Mouse (Mus musculus) liver, embryonic 13.5 days (tissue): ENCODE results near the gene Imp3. TPM values are rescaled to one million over a fixed set of nuclear protein-coding genes. Genes with fewer than 3 reads are reported as not detected.
"Not testable (repeated sequence)": the region's sequence is repeated elsewhere in the genome, so short reads cannot be mapped to it uniquely, and the experiment has no call there.

ENCODE experiments used
- ATAC-seq: fragments of 200-750 bp; cut with Nextera tagmentation; 2 replicates; pipeline ENCODE4 v1.8.0; 2017; ENCODE audit warnings: low read depth, mild to moderate bottlenecking, moderate number of reproducible peaks, moderate library complexity
- DNase-seq: peaks from one replicate; pipeline ENCODE4 v3.0.0; 2022
- H3K27ac ChIP-seq: fragments of 300-500 bp; sonication (generic); 2 replicates; pipeline ENCODE4 v1.5.1; 2015; ENCODE audit warnings: moderate library complexity, mild to moderate bottlenecking, inconsistent platforms
- H3K27me3 ChIP-seq: fragments of 300-500 bp; sonication (generic); 2 replicates; pipeline ENCODE4 v1.6.1; 2015; ENCODE audit warnings: mild to moderate bottlenecking, inconsistent platforms
- H3K36me3 ChIP-seq: fragments of 300-500 bp; sonication (generic); 2 replicates; pipeline ENCODE4 v1.6.1; 2015; ENCODE audit warnings: mild to moderate bottlenecking, inconsistent platforms
- H3K4me1 ChIP-seq: fragments of 300-500 bp; sonication (generic); replicated peaks from 2 replicates; pipeline ENCODE4 v1.6.1; 2015; ENCODE audit warnings: inconsistent platforms
- H3K4me2 ChIP-seq: fragments of 300-500 bp; sonication (generic); 2 replicates; pipeline ENCODE4 v1.6.1; 2015; ENCODE audit warnings: inconsistent platforms, mild to moderate bottlenecking, moderate library complexity
- H3K4me3 ChIP-seq: fragments of 300-500 bp; sonication (generic); replicated peaks from 2 replicates; pipeline ENCODE4 v1.5.1; 2015; ENCODE audit warnings: mild to moderate bottlenecking, inconsistent platforms
- H3K9ac ChIP-seq: fragments of 300-500 bp; sonication (generic); 2 replicates; pipeline ENCODE4 v1.6.1; 2015; ENCODE audit warnings: mild to moderate bottlenecking, inconsistent platforms
- H3K9me3 ChIP-seq: fragments of 300-500 bp; sonication (generic); replicated peaks from 2 replicates; pipeline ENCODE4 v1.6.1; 2016; ENCODE audit warnings: inconsistent platforms
- WGBS: fragments of 180-500 bp; shearing (Covaris S2); methylation state at CpG from one replicate; pipeline ENCODE4 v1.1.7; 2015; ENCODE audit not compliant: insufficient replicate concordance; 5-methylcytosine and 5-hydroxymethylcytosine counted together
- polyA plus RNA-seq: library from polyadenylated mRNA; unstranded; fragments of >200 nt; fragmentation: Nextera tagmentation; extraction: Ambion mirVana; gene quantifications from 2 replicates; pipeline ENCODE4 v1.2.1, GENCODE M21; 2015

Gene Imp3
- polyA plus RNA-seq, 1 experiment from 2014 or later = 66.1 TPM

DNA sequence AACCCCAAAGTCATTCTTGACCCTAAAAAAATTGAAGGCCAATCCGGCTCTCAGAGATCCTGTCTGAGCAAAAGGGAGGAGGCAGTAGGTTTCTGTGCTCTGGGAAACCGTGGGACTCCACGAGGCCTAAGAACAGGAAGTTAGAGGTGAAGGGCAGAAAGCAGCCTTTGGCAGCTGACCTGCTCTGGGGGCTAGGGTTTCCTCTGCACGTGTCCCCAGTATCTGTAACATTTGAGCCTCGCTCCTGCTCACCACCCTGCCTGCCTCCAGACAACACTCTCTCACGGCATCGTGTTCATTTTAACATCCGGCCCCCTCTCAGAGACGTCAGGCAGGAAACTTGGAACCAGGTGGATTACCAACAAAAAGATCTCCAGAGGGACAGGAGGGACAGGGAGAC lies 36.7 kb upstream of the Imp3 start:
- no peaks in the 10 kb centered on the region for H3K9me3 ChIP-seq
- no peak overlapping the region for H3K9ac ChIP-seq
- 29% methylated on average over 9 of the region's 9 CpGs for WGBS
- no peak overlapping the region for H3K27ac ChIP-seq
- H3K4me1 ChIP-seq = peaks cover 10% of the 10 kb centered on the region; the same call in 1 of the 2 replicates
- no peak overlapping the region for H3K4me3 ChIP-seq
- ATAC-seq (no peak), DNase-seq (no peak)
- no peaks in the 10 kb centered on the region for H3K36me3 ChIP-seq
- H3K4me2 ChIP-seq = no peak overlapping the region
- H3K27me3 ChIP-seq = no peaks in the 10 kb centered on the region

DNA sequence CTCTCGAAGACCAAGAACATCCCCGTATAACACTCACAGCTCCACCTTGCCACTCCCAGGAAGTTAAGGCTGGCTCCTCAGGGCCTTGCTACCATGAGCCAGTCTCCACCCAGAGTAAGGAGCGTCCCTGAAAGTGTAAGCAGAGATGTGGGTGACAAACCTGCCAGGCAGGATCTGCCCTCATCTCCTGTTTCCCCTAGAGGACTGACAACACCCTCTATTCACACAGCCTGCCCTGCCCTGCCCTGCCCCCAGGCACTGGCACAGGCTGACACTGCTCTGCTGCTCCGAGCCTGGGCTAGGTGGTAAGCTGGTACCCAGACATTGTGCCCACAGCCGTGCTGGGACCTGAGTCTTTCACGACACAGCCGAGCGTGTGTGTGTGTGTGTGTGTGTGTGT lies 36.1 kb upstream of the Imp3 start:
- no peaks in the 10 kb centered on the region for H3K36me3 ChIP-seq
- ATAC-seq (no peak), DNase-seq (no peak)
- H3K9me3 ChIP-seq = no peaks in the 10 kb centered on the region
- H3K4me1 ChIP-seq = peaks cover 10% of the 10 kb centered on the region; the same call in 1 of the 2 replicates
- H3K27ac ChIP-seq = no peak overlapping the region
- WGBS = 65% methylated on average over 8 of the region's 8 CpGs
- H3K27me3 ChIP-seq = no peaks in the 10 kb centered on the region
- no peak overlapping the region for H3K4me3 ChIP-seq
- H3K4me2 ChIP-seq = no peak overlapping the region
- no peak overlapping the region for H3K9ac ChIP-seq

DNA sequence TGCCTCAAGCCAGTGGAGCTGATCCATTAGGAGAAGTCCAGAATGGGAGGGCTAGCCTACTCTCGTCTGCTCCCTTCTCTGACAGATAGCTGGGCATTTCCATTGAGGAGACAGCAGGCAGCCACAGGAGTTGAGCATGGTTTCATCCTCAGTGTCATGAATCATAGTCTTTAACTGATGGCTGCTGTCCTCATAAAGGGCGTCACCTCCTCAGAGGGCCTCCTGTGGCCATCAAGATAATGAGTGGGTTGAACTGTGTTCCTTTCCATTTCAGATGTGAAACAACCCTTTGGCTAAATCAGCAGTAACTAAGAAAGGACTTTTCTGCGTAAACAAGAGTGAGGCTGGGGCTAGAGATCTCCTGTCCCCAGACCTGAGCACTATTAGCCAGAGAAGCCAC lies 33.6 kb upstream of the Imp3 start:
- WGBS = 39% methylated on average over 3 of the region's 3 CpGs
- H3K36me3 ChIP-seq = no peaks in the 10 kb centered on the region
- no peak for ATAC-seq
- H3K27ac ChIP-seq = no peak overlapping the region
- H3K27me3 ChIP-seq = no peaks in the 10 kb centered on the region
- H3K9ac ChIP-seq = no peak overlapping the region
- H3K4me3 ChIP-seq = no peak overlapping the region
- peaks cover 10% of the 10 kb centered on the region; the same call in 1 of the 2 replicates for H3K4me1 ChIP-seq
- H3K9me3 ChIP-seq = no peaks in the 10 kb centered on the region
- no peak overlapping the region for H3K4me2 ChIP-seq
- DNase-seq = no peak

DNA sequence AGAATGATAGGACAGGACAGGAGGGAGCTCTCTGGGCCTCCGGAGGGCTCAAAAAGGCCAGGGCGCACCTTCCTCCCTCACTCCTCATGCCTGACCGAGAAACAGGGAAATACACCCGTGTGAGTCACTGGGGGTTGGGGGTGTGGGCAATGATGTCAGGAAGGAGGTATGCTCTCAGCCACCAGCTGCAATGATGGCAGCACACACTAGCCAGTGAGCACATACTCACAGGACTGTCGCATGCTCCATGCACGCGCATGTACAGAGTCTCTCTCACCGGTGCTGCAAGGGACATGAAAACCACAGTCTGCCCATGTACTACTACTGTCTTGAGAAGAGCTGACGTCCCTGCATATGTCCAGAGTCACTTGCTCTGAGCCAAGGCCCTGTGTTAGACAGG lies 29.7 kb upstream of the Imp3 start:
- no peak overlapping the region for H3K4me3 ChIP-seq
- H3K27me3 ChIP-seq = no peaks in the 10 kb centered on the region
- 59% methylated on average over 9 of the region's 9 CpGs for WGBS
- H3K4me1 ChIP-seq = 0 out of 2 replicates have a peak, but pooled peaks cover 2% of the 10 kb centered on the region
- no peak overlapping the region for H3K27ac ChIP-seq
- H3K9ac ChIP-seq = no peak overlapping the region
- ATAC-seq (no peak), DNase-seq (no peak)
- H3K4me2 ChIP-seq = no peak overlapping the region
- H3K36me3 ChIP-seq = no peaks in the 10 kb centered on the region
- H3K9me3 ChIP-seq = no peaks in the 10 kb centered on the region

DNA sequence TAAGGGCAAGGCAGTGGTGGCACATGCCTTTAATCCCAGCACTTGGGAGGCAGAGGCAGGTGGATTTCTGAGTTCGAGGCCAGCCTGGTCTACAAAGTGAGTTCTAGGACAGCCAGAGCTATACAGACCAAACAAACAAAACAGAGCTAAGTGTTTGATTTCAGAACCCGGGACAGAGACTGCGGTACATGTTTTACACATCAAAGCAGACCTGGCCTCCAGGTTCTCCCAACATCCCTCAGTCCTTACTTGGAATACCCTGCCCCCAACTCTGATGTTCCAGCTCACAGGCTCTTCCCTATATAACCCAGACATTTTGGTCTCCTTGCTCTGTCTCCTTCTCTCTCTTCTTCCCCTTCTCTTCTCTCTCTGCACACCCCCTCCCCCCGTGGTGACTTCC lies 27.3 kb upstream of the Imp3 start:
- H3K9ac ChIP-seq, H3K4me2 ChIP-seq, ATAC-seq, H3K36me3 ChIP-seq, H3K4me1 ChIP-seq, H3K27me3 ChIP-seq, H3K4me3 ChIP-seq, H3K27ac ChIP-seq, H3K9me3 ChIP-seq, DNase-seq: not testable (repeated sequence)
- 28% methylated on average over 4 of the region's 4 CpGs for WGBS

DNA sequence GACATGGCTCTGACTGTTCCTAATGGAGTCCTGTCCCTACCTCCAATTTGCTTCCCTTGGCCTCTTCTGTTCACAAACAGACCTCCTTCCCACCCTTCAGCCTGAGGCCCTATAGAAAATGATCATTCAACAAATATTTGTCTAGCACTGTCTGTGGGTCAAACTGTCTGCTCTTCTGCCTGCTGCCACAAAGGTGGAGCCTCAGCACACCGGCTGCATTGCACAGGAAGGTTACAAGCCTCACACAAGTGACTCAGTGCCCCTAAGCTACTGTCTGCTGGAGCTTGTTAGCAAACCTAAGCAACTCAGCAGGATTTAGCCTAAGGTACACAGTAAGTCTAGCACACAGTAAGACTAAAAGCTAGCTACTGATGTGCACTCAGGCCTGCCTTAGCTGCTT lies 26.3 kb upstream of the Imp3 start:
- Histone ChIP-seq H3K4me2 (no peak overlapping the region), H3K4me1 (0 out of 2 replicates have a peak, but pooled peaks cover 2% of the 10 kb centered on the region), H3K4me3 (no peak overlapping the region), H3K9ac (no peak overlapping the region), H3K27me3 (no peaks in the 10 kb centered on the region), H3K27ac (no peak overlapping the region), H3K36me3 (no peaks in the 10 kb centered on the region), H3K9me3 (no peaks in the 10 kb centered on the region)
- WGBS = 33% methylated on average over 1 of the region's 1 CpGs
- no peak for ATAC-seq
- no peak for DNase-seq

DNA sequence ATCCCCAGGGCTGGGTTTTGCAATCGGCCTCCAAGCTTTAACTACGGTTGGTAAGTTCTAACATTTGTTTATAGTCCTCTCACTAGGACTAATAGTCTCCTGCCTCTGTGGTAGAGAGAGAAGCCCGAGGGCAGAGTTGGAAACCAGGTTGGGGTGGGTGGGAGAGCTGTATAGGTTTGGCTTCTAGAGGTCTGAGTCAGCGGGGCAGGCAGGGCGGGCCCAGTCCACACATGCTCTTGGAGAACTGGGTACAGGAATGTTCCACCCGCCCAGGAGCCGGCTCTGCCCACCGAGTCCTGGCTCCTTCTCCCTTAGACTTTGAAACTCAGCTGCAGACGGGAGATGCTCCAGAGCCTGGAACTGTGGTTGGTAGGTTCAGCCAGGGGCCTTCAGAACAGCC lies 23.3 kb upstream of the Imp3 start:
- no peaks in the 10 kb centered on the region for H3K27me3 ChIP-seq
- 71% methylated on average over 9 of the region's 9 CpGs for WGBS
- no peak overlapping the region for H3K4me3 ChIP-seq
- H3K9me3 ChIP-seq = no peaks in the 10 kb centered on the region
- ATAC-seq (no peak), DNase-seq (no peak)
- H3K9ac ChIP-seq = no peak overlapping the region
- no peak overlapping the region for H3K4me2 ChIP-seq
- no peak overlapping the region for H3K27ac ChIP-seq
- no peaks in the 10 kb centered on the region for H3K36me3 ChIP-seq
- H3K4me1 ChIP-seq = 0 out of 2 replicates have a peak, but pooled peaks cover 2% of the 10 kb centered on the region

DNA sequence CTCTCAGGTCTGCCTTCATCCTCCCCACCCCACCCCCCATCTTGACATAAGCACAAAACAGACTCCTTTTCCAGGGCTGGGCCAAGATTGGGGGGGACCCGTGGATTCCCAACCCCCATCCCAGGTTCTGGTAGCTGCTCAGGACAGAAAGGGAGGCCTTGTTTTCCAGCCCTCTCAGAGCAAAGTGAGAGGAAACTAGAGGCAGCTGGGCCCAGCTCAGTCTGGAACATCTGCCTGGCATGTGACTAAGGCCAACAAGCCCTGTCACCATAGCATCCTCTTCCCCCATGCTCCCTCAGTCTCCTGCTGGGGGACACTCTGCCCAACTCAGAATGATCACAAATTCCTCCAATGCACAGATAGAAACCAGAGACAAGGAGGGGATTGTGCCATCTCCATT lies 22.2 kb upstream of the Imp3 start:
- no peaks in the 10 kb centered on the region for H3K27me3 ChIP-seq
- DNase-seq = no peak
- WGBS = 78% methylated on average over 1 of the region's 1 CpGs

DNA sequence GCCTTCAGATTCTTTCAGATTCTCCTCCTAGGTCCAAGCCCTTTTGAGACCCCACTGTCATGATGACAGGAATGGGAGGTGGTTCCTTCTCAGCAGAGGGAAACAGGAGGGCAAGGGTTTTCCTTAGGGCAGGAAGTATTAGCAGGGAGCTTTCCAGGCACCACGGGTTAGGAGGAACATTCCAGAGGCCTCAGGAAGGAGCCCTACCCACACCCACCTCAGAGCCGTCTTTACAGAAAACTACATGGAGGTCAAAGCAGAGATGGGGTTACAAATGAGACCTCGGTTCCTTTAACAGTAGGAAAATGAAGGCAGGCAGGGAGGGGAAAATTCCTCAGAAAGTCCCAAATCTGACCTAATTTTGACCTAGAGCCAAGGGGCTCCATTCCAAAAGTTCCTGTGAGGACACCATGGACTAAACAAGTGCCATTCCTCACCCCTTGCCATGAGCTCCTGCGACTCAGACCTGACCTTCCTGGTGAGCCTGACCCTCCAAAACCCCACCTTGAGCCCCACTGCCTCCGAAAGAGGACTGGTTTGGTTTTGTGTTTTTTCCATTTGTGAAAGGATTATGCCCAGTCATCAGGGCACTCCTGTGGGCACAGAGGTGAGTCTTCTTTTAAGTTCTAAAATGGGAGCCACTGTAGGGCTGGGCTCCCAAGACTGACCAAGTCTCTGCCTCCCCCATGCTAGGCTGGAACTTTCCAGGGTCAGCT lies 21.4 kb upstream of the Imp3 start:
- no peaks in the 10 kb centered on the region for H3K9me3 ChIP-seq
- no peaks in the 10 kb centered on the region for H3K27me3 ChIP-seq
- H3K4me1 ChIP-seq = no peaks in the 10 kb centered on the region
- no peak overlapping the region for H3K9ac ChIP-seq
- H3K36me3 ChIP-seq = no peaks in the 10 kb centered on the region
- 66% methylated on average over 5 of the region's 5 CpGs for WGBS
- H3K27ac ChIP-seq = no peak overlapping the region
- no peak overlapping the region for H3K4me2 ChIP-seq
- no peak for DNase-seq
- no peak overlapping the region for H3K4me3 ChIP-seq
- ATAC-seq = no peak

More for the DNA sequence above, 22.2 kb upstream of the Imp3 start:
- Histone ChIP-seq H3K9me3 (no peaks in the 10 kb centered on the region), H3K4me3 (no peak overlapping the region), H3K9ac (no peak overlapping the region), H3K4me1 (no peaks in the 10 kb centered on the region), H3K4me2 (no peak overlapping the region), H3K36me3 (no peaks in the 10 kb centered on the region), H3K27ac (no peak overlapping the region)
- no peak for ATAC-seq

DNA sequence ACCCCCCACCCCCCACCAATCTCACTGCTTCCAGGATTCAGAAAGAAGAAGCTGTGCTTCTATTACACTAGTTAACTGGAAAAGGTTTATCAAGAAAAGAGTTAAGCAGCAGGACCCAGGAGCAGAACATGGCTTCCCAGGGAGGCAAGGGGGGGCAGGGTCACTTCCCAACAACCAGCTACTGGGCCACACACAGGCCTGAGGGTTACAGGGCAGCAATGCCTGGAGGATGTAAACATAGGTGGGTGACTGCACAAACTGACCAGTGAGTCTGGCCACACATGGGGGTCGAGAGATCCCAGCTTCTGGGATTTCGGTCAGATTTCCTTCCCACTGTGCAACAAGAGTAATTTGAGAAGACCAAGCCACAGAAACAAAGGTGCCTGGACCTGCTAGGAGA lies 20.1 kb upstream of the Imp3 start:
- H3K9me3 ChIP-seq = no peaks in the 10 kb centered on the region
- H3K4me2 ChIP-seq = no peak overlapping the region
- ATAC-seq (no peak), DNase-seq (no peak)
- peaks cover 6% of the 10 kb centered on the region for H3K36me3 ChIP-seq
- H3K9ac ChIP-seq = no peak overlapping the region
- no peaks in the 10 kb centered on the region for H3K4me1 ChIP-seq
- no peak overlapping the region for H3K27ac ChIP-seq
- no peak overlapping the region for H3K4me3 ChIP-seq
- H3K27me3 ChIP-seq = no peaks in the 10 kb centered on the region
- 67% methylated on average over 2 of the region's 2 CpGs for WGBS

DNA sequence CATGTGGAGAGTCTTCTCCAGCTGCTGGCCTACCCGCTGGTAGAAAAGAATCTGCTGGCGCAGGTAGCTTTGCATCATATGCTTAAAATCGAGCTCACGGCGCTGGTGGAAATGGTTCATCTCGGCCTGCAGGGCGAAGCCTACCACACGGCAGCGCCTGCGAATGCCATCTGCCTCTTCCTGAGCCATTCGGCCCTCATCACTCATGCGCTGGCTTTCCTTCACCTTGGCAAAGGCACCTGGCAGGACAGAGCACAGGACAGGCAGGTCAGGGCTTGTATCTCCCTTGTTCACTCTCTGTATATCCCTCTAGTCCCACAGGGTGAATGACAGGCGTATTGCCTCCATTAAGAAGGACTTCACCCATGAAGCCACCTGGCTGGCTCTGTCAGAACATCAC lies 18.8 kb upstream of the Imp3 start:
- 80% methylated on average over 13 of the region's 13 CpGs for WGBS
- Histone ChIP-seq H3K4me1 (peaks cover 8% of the 10 kb centered on the region), H3K4me3 (no peak overlapping the region), H3K4me2 (no peak overlapping the region), H3K27me3 (no peaks in the 10 kb centered on the region), H3K27ac (no peak overlapping the region), H3K9me3 (no peaks in the 10 kb centered on the region), H3K36me3 (peaks cover 6% of the 10 kb centered on the region), H3K9ac (no peak overlapping the region)
- no peak for ATAC-seq
- no peak for DNase-seq

DNA sequence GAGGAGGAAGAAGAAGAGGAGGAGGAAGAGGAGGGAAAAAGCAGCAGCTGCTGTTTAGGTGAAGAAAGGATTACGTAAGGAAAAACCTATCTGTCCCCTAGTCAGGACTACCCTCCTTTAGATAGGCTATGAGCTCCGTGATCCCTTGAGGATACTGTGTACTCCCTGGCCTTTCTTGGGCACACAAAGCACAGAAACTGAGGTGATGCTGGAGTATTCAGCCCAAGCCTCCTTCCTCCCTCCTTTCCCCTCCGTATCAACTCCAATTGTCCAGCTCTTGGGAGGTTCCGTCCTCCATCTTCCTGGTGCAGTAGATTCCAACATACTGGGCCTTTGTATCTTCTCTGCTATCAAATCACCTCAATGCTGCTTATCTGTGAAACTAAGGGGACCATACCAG lies 14.5 kb upstream of the Imp3 start:
- H3K27me3 ChIP-seq = peaks cover 15% of the 10 kb centered on the region
- no peak overlapping the region for H3K27ac ChIP-seq
- H3K4me2 ChIP-seq = no peak overlapping the region
- no peak for ATAC-seq
- H3K9ac ChIP-seq = no peak overlapping the region
- no peak for DNase-seq
- H3K9me3 ChIP-seq = no peaks in the 10 kb centered on the region
- WGBS = 76% methylated on average over 4 of the region's 4 CpGs
- H3K36me3 ChIP-seq = peaks cover 6% of the 10 kb centered on the region
- H3K4me3 ChIP-seq = no peak overlapping the region
- peaks cover 46% of the 10 kb centered on the region for H3K4me1 ChIP-seq
